Mouse (Mus musculus): ENCODE data around the gene Rpap1.

The Rpap1 gene

GRCm38 (mm10) chr2:119787206-119787883 is at the start of gene Rpap1:
Gene Rpap1, minus strand, starts transcription at chr2:119787537.
- peak; percentile 69 for DNase-seq

- DNase-seq, result no peak
Measured at GRCm38 (mm10) chr2:119834231-119834630, 46.9 kb upstream of the Rpap1 start.

DNA sequence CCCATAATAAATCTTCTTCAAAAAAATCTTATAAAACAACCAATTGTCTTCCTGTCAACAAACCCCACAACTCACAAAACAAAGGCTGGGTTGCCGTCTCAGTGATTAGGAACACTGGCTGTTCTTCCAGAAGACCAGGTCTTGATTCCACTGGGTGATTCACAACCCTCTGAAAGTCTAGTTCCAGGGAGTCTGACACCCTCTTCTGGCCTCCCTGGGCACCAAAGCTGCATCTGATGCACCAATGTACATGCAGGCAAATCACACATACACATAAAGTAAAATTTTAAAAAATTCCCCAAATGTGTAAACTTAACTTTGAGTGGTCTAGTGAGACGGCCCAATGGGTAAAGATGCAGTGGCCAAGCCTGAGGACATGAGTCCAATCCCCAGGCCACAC is 43.2 kb upstream of the Rpap1 start:
- DNase-seq, result no peak

- DNase-seq, result peak; percentile 88
Measured at GRCm38 (mm10) chr2:119821136-119821535, 33.8 kb upstream of the Rpap1 start.

DNA sequence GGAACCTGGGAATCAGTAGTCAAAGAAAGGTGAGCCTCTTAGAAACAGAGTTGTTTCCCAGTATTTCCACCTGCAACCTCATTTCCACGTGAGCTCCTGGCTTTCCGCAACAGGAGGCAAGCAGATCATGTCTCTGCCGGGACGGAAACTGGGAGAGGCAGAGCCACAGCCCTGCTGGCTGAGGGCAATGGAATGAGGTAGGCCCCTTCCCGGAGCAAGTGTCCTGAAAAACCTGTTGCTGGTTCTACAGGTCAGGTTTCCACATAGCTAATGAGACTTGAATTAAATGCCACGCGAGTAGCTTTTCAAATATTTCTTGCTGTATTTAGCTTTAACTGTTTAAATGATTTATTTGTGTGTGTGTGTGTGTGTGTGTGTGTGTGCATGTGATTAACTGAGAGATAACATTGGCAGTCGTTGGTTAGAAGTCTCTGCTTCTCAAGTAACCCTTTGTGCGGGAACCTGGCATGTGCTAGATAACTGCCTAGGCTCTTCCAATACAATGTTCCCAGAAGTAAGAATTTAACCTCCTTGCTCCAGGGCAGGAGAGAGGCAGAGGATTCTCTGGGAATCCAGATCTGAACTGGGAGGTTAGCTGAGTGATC is 31.4 kb upstream of the Rpap1 start:
- DNase-seq, result no peak

DNA sequence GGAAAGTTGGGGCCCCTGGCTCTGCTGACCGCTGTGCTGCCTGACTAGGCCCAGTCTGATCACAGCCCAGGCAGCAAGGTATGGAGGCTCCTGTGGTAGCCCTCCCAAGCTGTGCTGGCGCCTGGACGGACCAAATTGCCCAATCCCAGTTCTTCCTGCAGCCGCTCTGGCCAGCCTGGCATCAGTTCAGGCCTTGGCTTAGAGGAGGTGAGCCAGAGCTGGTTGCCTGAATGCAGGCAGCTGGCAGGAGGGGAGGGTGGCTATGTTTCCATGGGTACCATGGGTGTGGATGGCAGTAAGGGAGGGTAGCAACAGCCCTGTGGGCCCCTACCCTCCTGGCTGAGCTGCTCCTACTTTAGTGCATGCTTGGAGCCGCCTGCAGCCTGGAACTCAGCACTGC is 29.7 kb upstream of the Rpap1 start:
- peak; percentile 80 for DNase-seq

DNA sequence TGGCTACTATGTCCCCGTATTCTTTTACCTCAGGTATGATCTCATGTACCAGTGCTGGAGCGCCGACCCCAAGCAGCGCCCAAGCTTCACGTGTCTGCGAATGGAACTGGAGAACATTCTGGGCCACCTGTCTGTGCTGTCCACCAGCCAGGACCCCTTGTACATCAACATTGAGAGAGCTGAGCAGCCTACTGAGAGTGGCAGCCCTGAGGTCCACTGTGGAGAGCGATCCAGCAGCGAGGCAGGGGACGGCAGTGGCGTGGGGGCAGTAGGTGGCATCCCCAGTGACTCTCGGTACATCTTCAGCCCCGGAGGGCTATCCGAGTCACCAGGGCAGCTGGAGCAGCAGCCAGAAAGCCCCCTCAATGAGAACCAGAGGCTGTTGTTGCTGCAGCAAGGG is 29.3 kb upstream of the Rpap1 start:
- no peak for DNase-seq

DNA sequence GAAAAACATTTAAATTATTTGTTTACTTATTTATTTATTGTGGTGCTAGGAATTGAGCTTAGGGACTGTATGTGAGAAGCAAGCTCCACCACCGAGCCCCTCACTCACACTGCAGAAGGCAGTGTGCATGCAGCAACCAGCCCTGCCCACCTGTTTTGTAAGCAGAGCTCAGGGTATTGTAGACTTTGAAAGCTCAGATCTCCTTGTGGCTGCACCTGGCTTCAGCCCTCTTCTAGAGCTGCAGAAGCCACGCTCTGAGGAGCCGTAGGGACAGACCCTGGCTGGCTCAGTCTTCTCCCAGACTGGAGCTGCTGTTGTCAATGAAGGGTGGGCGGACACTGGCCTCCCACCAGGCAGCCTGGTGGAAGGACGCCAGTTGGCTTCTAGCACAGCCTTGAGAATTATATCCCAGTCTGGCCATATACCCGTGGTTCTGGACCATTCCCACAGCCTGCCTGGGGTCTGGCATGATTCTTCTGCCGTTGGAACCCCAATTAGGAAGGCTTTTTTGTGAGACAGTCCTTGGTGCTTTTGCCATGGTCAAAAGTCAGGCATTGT is 27.1 kb upstream of the Rpap1 start:
- peak; percentile 82 for DNase-seq

DNA sequence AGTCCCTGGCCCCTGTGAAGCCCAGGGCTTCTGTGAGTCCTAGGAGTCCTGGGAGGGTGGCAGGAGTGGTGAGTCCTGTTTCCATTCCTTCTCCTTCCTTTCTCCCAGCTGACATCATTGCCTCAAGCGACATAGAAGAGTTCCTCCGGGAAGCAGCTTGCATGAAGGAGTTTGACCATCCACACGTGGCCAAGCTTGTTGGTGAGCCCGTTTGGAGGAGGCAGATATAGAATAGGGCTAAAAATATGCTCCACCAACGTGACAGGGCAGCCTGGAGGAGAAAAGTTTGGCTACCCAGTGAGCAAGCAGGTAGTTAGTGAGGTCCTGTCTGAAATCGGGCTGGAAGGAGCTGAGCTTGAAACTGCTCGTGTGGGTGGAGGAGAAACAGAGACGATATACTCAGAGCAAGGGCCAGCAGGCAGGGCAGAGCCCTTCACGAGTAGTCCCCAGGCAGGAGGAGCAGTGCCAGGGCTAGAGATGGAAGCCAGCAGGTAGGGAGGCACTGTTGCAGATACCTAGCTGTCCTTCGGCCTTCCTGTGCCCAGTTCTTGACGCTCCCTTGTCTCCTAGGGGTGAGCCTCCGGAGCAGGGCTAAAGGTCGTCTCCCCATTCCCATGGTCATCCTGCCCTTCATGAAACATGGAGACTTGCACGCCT is 24.3 kb upstream of the Rpap1 start:
- DNase-seq, result no peak

DNA sequence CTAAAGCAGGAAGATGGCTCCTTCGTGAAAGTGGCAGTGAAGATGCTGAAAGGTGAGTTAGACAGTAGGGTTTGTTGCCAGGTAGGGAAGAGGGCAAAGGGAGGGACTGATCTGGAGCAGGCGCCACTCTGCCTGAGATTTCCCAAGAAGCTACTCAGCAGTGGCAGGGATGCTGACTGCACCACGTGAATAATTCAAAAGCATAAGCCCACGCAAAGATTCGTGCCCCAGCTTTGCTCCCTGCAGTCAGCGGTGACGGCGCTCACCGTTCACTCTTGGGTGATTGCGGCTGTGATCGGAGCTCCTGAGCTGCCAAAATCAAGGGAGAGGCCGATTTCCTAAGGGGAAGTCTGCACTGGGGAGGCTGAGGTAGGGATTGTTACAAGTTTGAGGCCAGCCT is 23.6 kb upstream of the Rpap1 start:
- DNase-seq, result no peak

GRCm38 (mm10) chr2:119808881-119809280 is 21.5 kb upstream of the Rpap1 start:
- no peak for DNase-seq

DNA sequence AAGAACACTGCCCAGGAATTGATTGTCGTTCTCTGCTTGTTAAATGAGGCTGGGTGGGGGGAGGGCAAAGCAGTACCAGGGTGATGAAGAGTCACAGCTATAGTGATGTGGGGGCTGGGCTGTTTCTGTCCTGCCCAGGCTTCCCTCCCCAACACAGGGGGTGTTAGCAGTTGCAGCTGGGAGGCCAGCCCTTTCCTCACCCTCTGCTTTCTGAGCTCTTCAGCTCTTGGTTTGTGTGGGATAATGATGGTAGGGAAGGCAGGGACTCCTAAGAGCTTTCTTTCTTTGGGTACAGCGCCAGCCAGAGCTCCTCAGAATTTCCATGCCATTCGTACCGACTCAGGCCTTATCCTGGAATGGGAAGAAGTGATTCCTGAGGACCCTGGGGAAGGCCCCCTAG is 21.1 kb upstream of the Rpap1 start:
- DNase-seq, result no peak

- DNase-seq, result no peak
Measured at GRCm38 (mm10) chr2:119805536-119805935, 18.2 kb upstream of the Rpap1 start.

DNA sequence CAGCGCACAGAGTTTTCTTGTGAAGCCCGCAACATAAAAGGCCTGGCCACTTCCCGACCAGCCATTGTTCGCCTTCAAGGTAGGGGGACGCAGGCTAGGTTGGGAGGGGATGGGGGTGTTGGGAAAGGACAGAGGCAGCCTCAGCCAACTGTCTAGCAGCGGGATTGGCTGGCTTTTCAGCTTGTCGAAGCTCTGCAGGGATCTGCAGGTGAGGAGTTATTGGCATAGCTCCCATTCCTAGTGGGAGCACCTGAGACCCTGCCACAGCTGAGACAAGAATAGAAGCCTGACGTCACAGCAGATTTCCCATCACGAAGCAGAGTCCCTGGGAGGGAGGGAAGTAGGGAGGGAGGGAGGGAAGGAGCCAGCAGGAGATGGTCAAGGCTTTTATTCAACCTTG is 17.4 kb upstream of the Rpap1 start:
- DNase-seq, result no peak

GRCm38 (mm10) chr2:119804275-119804628 is 16.9 kb upstream of the Rpap1 start:
- no peak for DNase-seq

GRCm38 (mm10) chr2:119803618-119804274 is 16.4 kb upstream of the Rpap1 start:
- no peak for DNase-seq

DNA sequence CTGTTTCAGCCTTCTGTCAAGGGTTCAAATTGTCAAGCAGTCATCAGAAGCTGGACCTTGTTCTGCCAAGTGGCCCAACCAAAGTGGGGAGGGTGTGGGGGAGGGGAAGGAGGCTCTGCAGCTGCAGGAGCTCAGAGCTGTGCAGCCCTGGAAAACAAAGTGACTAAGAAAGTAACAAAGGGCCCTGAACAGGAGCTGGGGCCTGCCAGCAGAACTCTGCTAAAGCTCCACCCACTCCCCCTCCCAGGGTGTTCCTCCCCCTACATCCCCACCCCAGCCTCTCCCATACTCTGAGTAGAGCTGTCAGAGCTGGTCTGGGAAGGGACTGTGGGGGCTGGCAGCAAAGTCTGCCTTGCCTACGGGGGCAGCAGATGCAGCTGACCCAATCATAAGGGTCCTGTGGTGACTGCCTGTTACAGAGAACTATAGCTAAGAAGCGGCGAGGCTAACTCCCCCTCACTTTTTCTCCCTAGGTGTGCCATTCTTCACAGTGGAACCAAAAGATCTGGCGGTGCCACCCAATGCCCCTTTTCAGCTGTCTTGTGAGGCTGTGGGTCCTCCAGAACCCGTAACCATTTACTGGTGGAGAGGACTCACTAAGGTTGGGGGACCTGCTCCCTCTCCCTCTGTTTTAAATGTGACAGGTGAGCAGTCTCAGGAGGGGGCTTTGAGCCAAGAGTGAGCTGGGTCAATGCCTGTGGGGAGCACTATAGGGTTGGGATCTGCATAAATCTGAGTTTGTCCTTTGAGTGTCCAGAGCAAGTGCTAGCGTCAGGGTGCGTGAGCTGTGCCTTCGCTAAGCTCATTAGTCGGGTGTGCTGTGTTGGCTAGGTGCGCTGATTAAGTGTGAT is 15.7 kb upstream of the Rpap1 start:
- DNase-seq, result peak; percentile 77

DNA sequence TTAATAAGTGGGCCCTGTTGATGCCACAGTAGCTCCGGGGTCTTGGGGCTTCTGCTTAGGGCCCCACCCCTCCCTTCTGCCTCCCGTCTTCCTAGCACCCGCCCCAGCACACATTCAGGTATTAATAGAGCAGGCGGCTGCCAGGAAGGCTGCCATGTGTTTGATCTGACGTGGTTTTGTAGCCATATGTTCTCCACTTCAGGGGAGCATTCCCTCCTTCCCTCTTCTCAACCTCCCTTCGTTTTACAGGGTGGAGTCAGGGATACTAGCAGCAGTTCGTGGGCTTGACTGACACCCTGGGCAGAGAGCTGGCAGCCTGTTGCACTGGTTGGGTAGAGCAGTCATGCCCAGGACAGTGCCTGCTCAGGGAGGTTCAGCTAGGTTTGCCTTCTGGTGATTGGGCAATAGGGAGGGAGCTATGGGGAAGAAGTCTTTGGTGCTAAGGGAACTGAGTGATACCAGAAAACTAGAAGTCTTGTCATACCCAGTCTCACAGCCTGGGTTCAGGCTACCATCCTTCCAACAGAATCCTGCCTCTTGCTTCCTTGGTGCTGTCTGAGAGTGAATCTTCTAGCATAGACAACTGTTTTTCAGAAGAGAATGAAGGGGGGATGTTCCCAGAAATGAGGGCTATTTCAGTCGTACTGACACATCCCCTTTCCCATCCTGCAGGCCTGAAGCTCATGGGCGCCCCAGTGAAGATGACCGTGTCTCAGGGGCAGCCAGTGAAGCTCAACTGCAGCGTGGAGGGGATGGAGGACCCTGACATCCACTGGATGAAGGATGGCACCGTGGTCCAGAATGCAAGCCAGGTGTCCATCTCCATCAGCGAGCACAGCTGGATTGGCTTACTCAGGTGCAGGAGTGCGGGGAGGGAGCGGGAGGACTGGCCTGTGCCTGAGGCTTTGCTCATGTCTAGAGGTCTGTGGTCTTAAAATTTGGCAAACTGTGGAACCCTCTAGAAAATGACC is 13.8 kb upstream of the Rpap1 start:
- DNase-seq, result peak; percentile 76

GRCm38 (mm10) chr2:119799961-119800550 is 12.7 kb upstream of the Rpap1 start:
- DNase-seq, result no peak

GRCm38 (mm10) chr2:119799181-119799960 is 12.0 kb upstream of the Rpap1 start:
- DNase-seq, result no peak
